Mouse (Mus musculus) heart, postnatal 36 days (tissue): ENCODE measurements around the gene Soga3. TPM values are rescaled to one million over a fixed set of nuclear protein-coding genes. Genes with fewer than 3 reads are reported as not detected.

ENCODE experiments used
- DNase-seq, 2 experiments: peaks; one replicate each; pipeline ENCODE4 v3.0.0; 2021 to 2022
- intact Hi-C: fragments of 180-260 bp; cut with DNase I; formaldehyde crosslinking; loops from one replicate; pipeline ENCODE4 v1.15.1; 2025
- total RNA-seq, 2 experiments: library from RNA; stranded (reverse); gene quantifications; 2 replicates each; pipeline ENCODE4 v1.2.3; 2021

Soga3 gene
- total RNA-seq, 2 experiments from 2014 or later, result not detected

DNA sequence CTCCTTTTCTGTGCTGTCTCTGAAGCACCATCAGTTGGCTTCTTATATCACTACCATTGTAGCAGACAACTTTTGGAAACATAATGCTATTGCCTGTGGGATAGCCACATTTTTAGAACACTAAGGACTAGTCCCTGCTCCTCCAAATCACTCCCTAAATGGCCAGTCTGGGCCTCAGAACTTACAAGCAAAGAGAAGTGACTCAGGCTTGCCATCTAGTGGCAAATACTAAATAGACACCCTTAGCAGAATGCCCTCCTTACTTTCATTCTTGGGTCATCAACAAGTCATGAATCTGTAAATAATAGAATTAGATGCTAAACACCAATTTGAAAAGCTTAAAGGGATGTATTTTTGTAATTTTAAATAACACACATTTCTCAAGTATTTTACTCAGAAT lies 63.1 kb downstream of the Soga3 start:
- DNase-seq, result no peak
- intact Hi-C loops, result no loop called here

- intact Hi-C loops, result no loop called here
Observed at GRCm38 (mm10) chr10:29208735-29209134, 65.1 kb downstream of the Soga3 start.

DNA sequence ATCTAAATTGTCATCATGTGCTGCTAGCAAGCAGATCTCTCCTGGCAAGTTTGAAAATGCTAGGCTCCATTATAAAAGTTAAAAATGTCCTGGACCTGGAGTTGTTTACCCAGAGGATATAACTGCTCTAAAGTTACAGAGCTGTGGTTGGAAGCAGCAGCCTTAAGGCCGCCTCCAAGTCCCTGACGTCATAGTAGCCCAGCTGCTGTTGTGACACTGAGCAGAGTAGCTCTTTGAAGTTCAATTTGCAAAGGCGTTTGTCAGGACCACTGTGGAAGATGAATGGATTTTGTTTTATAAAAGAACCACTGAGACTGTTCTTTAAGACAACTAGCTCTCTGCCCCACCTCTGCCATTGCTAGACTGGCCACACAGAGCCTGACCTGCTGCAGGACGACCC lies 67.8 kb downstream of the Soga3 start, which contains the start of gene 9330159F19Rik:
Gene 9330159F19Rik, plus strand, starts transcription at position 154 of the 400 bp plus-strand sequence.
- peak in 1 of 2 experiments; percentile 13 for DNase-seq

More at GRCm38 (mm10) chr10:29208735-29209134, 65.1 kb downstream of the Soga3 start:
- no peak for DNase-seq

DNA sequence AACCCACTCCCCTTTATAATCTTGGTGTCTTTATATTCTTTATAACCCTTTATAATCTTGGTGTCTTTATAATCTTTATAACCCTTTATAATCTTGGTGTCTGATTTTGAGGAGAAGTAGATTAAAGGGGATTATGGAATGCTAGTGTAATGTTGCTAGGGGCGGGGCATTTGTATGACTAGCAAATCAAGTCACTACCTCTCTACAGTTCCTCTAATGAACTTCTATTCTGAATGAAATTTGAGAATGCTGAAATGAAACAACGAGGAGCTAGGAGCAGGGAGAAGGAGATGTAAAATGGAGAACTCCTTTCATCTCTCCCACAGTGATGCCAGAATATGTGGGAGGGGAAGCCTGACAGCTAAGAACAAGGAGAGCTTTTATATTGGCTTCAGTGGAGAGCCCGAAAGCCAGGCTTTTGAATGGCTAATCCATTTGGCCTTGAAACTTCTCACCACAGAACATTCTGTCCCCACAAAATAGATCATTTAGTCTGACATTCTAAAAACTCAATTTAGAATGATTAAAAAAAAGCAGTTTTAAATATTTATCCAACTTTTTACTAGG lies 70.0 kb downstream of the Soga3 start:
- intact Hi-C loops, result no loop called here
- no peak for DNase-seq

More for the DNA sequence above, 67.8 kb downstream of the Soga3 start, which contains the start of gene 9330159F19Rik:
- intact Hi-C loops, result no loop called here

DNA sequence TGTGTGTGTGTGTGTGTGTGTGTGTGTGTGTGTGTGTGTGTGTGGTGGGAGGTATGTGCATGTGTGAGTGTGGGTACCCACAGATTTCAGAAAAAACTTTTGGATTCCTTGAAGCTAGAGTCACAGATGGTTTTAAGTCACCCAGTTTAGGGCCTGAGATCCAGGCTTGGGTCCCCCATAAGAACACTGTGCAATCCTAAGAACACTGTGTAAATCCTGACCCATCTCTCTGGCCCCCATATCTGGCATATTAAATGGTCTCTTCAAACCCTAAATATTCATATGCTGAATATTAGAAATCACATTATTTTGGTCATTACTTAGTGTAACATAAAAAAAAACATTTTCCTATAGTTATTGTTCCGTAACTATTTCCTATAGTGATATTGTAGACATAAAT lies 73.3 kb downstream of the Soga3 start:
- intact Hi-C loops, result no loop called here
- no peak for DNase-seq

DNA sequence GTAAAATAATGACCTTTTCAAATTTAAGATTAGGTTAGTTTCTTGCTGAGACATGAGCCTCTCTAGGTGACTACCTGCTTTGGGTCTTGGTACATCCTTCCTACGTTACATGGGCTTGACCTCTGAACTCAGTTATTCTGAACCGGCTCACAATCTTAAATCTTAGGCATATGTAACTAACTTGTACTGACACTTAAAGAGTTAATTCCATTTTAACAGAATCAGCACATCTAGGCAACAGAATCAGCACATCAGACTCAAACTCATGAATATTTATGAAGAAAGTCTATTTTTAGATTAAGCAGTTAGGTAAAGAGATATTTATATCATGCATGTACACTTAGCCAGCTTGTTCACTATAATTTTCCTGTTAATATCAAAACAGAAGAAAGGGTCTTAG lies 73.8 kb downstream of the Soga3 start:
- intact Hi-C loops, result no loop called here
- DNase-seq, result no peak

DNA sequence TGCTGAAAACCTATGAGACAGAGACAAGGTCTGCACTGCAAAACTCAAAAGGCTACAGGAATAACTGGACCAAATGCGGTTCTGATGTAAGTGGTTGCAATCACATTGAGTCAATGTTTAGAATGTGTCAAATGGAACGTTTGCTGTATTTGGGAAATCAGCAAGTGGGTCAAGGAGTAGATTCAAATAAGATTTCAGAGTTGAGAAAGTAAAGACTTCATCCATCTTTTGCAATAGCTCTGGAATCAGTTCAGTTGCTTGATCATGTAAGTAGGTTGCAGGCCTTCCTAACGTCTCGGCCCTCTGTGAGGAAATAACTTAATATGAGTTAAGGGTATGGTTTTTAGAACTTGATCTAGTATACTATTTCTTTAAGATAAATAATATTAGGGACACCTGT lies 81.7 kb downstream of the Soga3 start:
- DNase-seq, result no peak
- intact Hi-C loops, result no loop called here

DNA sequence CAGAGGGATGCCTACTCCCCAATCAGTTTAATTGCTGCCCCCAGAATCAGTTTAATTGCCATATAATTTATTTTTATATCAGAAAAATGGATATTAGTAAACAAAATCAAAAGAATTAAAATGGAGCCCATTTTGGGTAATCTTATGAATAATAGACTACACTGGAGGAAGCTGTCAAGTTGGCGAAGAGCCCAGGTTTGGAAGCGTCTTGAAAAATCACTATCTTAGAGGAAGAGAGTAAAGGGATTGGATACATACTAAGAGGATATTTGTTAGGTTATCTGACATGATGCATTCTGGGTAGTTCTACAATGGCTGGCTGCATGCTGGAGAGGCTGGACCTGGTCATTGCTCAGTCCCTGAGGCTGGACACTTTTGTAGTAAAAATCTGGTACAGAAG lies 87.6 kb downstream of the Soga3 start:
- intact Hi-C loops, result no loop called here
- DNase-seq, result no peak

Other genes with a start within 250 kb of the Soga3 start
- not detected for gene 2310057J18Rik, start 157.5 kb upstream of the Soga3 start, total RNA-seq
- not detected for gene Gm49353, start 55.1 kb downstream of the Soga3 start, total RNA-seq
- gene 9330159F19Rik, start 67.8 kb downstream of the Soga3 start, total RNA-seq, result under 1 TPM in 1 of 2 experiments, not detected in 1; 0.16 TPM
- 10 to 100 TPM; 36.1 to 39.7 TPM for gene Echdc1, start 169.3 kb downstream of the Soga3 start, total RNA-seq
- gene Rnf146, start 218.6 kb downstream of the Soga3 start, total RNA-seq, result 10 to 100 TPM; 58.6 to 59.4 TPM